Mouse (Mus musculus) kidney, postnatal 0 days (tissue): Measurements from ENCODE around the gene Tmem109. TPM values are rescaled to one million over a fixed set of nuclear protein-coding genes. Genes with fewer than 3 reads are reported as not detected.

Experiments
- ATAC-seq: fragments of 200-750 bp; cut with Nextera tagmentation; replicated peaks from 2 replicates; pipeline ENCODE4 v1.8.0; 2017; ENCODE audit warnings: low read depth, moderate number of reproducible peaks, moderate TSS enrichment, moderate library complexity; ENCODE audit not compliant: low FRiP score
- DNase-seq: peaks from one replicate; pipeline ENCODE4 v3.0.0-alpha.2; 2016; ENCODE audit warnings: low spot score
- H3K27ac ChIP-seq: fragments of 300-500 bp; sonication (generic); 2 replicates; pipeline ENCODE4 v1.5.1; 2014; ENCODE audit warnings: mild to moderate bottlenecking
- H3K27me3 ChIP-seq: fragments of 300-500 bp; sonication (generic); 2 replicates; pipeline ENCODE4 v1.6.1; 2014; ENCODE audit warnings: low read length, mixed read lengths; ENCODE audit not compliant: insufficient read depth
- H3K36me3 ChIP-seq: fragments of 300-500 bp; sonication (generic); 2 replicates; pipeline ENCODE4 v1.6.1; 2014; ENCODE audit warnings: low read length, mixed read lengths; ENCODE audit not compliant: insufficient read depth
- H3K4me1 ChIP-seq: fragments of 300-500 bp; sonication (generic); replicated peaks from 2 replicates; pipeline ENCODE4 v1.6.1; 2014; ENCODE audit warnings: antibody characterized with exemption, low read length, mixed read lengths; ENCODE audit not compliant: insufficient read depth
- H3K4me2 ChIP-seq: fragments of 300-500 bp; sonication (generic); 2 replicates; pipeline ENCODE4 v1.6.1; 2014; ENCODE audit warnings: mild to moderate bottlenecking, low read length, moderate library complexity, mixed read lengths
- H3K4me3 ChIP-seq: fragments of 300-500 bp; sonication (generic); replicated peaks from 2 replicates; pipeline ENCODE4 v1.5.1; 2014; ENCODE audit warnings: low read depth, low read length
- H3K9ac ChIP-seq: fragments of 300-500 bp; sonication (generic); 2 replicates; pipeline ENCODE4 v1.6.1; 2014; ENCODE audit warnings: low read depth, low read length
- H3K9me3 ChIP-seq: fragments of 300-500 bp; sonication (generic); replicated peaks from 2 replicates; pipeline ENCODE4 v1.6.1; 2016; ENCODE audit warnings: low read length, inconsistent platforms, mixed read lengths
- CTCF ChIP-seq: IDR thresholded peaks from 2 replicates; pipeline ENCODE4 v1.5.1; 2016; ENCODE audit warnings: antibody characterized with exemption, low read depth, mild to moderate bottlenecking, moderate library complexity
- WGBS: fragments of 180-500 bp; shearing (Covaris S2); extraction: QIAGEN DNeasy Blood & Tissue Kit; methylation state at CpG from one replicate; pipeline ENCODE4 v1.1.7; 2014; 5-methylcytosine and 5-hydroxymethylcytosine counted together
- polyA plus RNA-seq: library from polyadenylated mRNA; unstranded; fragments of >200 nt; fragmentation: Nextera tagmentation; extraction: Ambion mirVana; gene quantifications from 2 replicates; pipeline ENCODE4 v1.2.1, GENCODE M21; 2015

The Tmem109 gene
- polyA plus RNA-seq, 1 experiment from 2014 or later, result 87.0 TPM

DNA sequence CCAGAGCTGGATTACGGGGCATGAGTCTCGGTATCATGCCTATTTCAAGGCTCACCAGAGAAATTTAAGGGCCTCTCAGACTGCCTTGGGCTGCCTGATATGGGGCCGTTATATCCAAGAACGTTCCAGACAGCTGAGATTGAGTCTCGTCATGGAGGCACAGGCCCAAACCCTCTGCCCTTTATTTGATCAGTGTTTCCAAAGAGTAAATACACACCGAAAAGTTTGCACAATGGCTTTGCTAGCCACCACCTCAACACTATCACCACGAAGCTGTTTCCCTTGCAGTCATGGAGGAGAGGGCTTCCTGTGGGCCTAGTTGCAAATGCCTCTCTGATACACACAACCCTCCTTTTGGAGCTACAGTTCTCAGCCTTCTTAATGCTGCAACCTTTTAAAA, 57.7 kb downstream of the Tmem109 start:
- Histone ChIP-seq H3K36me3 (no peaks in the 10 kb centered on the region), H3K27ac (no peak overlapping the region), H3K4me1 (no peaks in the 10 kb centered on the region), H3K9ac (no peak overlapping the region), H3K9me3 (no peaks in the 10 kb centered on the region), H3K4me2 (no peak overlapping the region), H3K27me3 (no peaks in the 10 kb centered on the region), H3K4me3 (no peak overlapping the region)
- no peak for ATAC-seq
- WGBS, result 87% methylated on average over 7 of the region's 7 CpGs
- TF ChIP-seq CTCF, result no peak
- no peak for DNase-seq

DNA sequence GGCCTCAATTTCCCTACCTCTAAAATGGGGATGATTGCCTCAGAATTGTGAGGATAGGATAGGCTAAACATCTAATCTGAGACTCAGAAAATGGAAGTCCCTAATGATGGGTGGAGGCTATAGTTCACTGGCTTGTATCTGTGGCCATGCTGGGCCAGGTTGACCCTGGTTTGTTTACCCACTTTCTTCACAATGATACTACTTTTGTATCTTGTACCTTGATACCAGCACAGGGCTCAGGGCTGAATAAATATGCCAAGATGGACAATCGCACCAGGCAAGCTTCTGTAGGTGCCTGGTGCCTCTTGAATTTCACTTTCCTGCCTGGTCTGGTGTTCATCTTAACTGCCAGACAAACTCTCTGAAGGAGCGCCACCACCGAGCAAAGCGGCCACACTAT, 59.3 kb downstream of the Tmem109 start:
- H3K9ac ChIP-seq, result no peak overlapping the region
- H3K4me3 ChIP-seq, result no peak overlapping the region
- H3K4me1 ChIP-seq, result no peaks in the 10 kb centered on the region
- H3K27me3 ChIP-seq, result no peaks in the 10 kb centered on the region
- H3K9me3 ChIP-seq, result no peaks in the 10 kb centered on the region
- H3K4me2 ChIP-seq, result no peak overlapping the region
- H3K27ac ChIP-seq, result no peak overlapping the region
- no peak for TF ChIP-seq CTCF
- ATAC-seq (no peak), DNase-seq (no peak)
- 89% methylated on average over 4 of the region's 4 CpGs for WGBS
- H3K36me3 ChIP-seq, result no peaks in the 10 kb centered on the region

DNA sequence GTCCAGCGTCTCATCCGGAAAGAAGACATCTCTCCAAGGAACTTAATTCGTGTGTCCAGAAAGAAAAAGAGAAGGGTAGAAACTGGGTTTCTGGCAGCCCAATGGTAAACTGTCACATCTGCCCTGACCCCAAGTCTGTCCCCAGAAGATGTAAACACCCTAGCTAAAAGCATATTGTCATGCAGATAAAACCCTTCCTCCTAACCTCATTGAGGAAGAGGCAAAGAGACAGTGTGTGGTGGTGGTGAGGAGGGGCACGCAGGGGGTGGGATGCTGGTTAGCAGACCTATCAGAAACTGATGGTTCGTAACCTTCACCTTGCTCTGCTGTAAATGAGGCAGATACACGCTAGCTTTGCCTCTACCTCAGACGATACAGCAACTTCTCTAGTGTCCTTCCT, 60.5 kb downstream of the Tmem109 start:
- Histone ChIP-seq H3K9me3 (no peaks in the 10 kb centered on the region), H3K27ac (no peak overlapping the region), H3K36me3 (no peaks in the 10 kb centered on the region), H3K9ac (no peak overlapping the region), H3K27me3 (no peaks in the 10 kb centered on the region), H3K4me2 (no peak overlapping the region), H3K4me1 (no peaks in the 10 kb centered on the region), H3K4me3 (no peak overlapping the region)
- WGBS, result 71% methylated on average over 7 of the region's 7 CpGs
- DNase-seq, result no peak
- no peak for ATAC-seq
- no peak for TF ChIP-seq CTCF

Other genes starting within 250 kb of the Tmem109 start
- 2.7 and 3.0 TPM in 2 replicates for gene Vwce, start 247.8 kb downstream of the Tmem109 start, polyA plus RNA-seq
- 0.43 and 0.70 TPM in 2 replicates for gene Pga5, start 203.9 kb downstream of the Tmem109 start, polyA plus RNA-seq
- gene Vps37c, start 193.3 kb downstream of the Tmem109 start, polyA plus RNA-seq, result 32.1 and 35.5 TPM in 2 replicates
- gene Cd5, start 143.0 kb downstream of the Tmem109 start, polyA plus RNA-seq, result 0.11 and 0.23 TPM in 2 replicates
- 0.05 TPM in 1 of 2 replicates, not detected in the other for gene Cd6, start 51.9 kb downstream of the Tmem109 start, polyA plus RNA-seq
- 0.83 and 0.93 TPM in 2 replicates for gene Slc15a3, start 42.3 kb downstream of the Tmem109 start, polyA plus RNA-seq
- gene Tmem132a, start 12.1 kb downstream of the Tmem109 start, polyA plus RNA-seq, result 43.5 and 45.0 TPM in 2 replicates
- gene Prpf19, start 13.2 kb upstream of the Tmem109 start, polyA plus RNA-seq, result 30.6 and 35.2 TPM in 2 replicates
- not detected in 2 replicates for gene Zp1, start 38.6 kb upstream of the Tmem109 start, polyA plus RNA-seq
- gene Ptgdr2, start 55.2 kb upstream of the Tmem109 start, polyA plus RNA-seq, result not detected in 2 replicates
- gene Ccdc86, start 67.3 kb upstream of the Tmem109 start, polyA plus RNA-seq, result 22.9 and 23.2 TPM in 2 replicates
- gene Ms4a10, start 92.7 kb upstream of the Tmem109 start, polyA plus RNA-seq, result 0.22 and 0.45 TPM in 2 replicates
- not detected in 2 replicates for gene Ms4a15, start 111.2 kb upstream of the Tmem109 start, polyA plus RNA-seq
- not detected in 2 replicates for gene Ms4a18, start 136.0 kb upstream of the Tmem109 start, polyA plus RNA-seq
- gene Ms4a8a, start 199.1 kb upstream of the Tmem109 start, polyA plus RNA-seq, result not detected in 2 replicates
- gene 1700017D01Rik, start 248.9 kb upstream of the Tmem109 start, polyA plus RNA-seq, result not detected in 2 replicates